Mouse (Mus musculus) cerebellum, adult 2 months (tissue): ENCODE results near the gene Acsl3. TPM values are rescaled to one million over a fixed set of nuclear protein-coding genes. Genes with fewer than 3 reads are reported as not detected.

Source experiments
- DNase-seq, 2 experiments: peaks; one replicate each; pipeline ENCODE4 v3.0.0; 2021
- H3K27ac ChIP-seq: fragments of 200-500 bp; 2 replicates; pipeline ENCODE4 v1.5.1; 2012; ENCODE audit warnings: low read length, control low read depth, inconsistent platforms; ENCODE audit not compliant: insufficient read depth
- H3K27me3 ChIP-seq: fragments of 200-500 bp; 2 replicates; pipeline ENCODE4 v1.6.1; 2012; ENCODE audit warnings: inconsistent platforms, mild to moderate bottlenecking, low read length, moderate library complexity; ENCODE audit not compliant: control insufficient read depth, insufficient read depth
- H3K4me1 ChIP-seq: fragments of 200-500 bp; 2 replicates; pipeline ENCODE4 v1.6.1; 2011; ENCODE audit warnings: low read length; ENCODE audit not compliant: control insufficient read depth, insufficient read depth
- H3K4me3 ChIP-seq: fragments of 200-500 bp; replicated peaks from 2 replicates; pipeline ENCODE3; 2011; ENCODE audit warnings: mild to moderate bottlenecking, low read depth, low read length, control low read depth; ENCODE audit not compliant: insufficient read depth
- CTCF ChIP-seq: fragments of 200-500 bp; IDR thresholded peaks from 2 replicates; pipeline ENCODE4 v1.5.1; 2011; ENCODE audit warnings: low read depth, mild to moderate bottlenecking, control low read depth, low read length, moderate library complexity, borderline replicate concordance; ENCODE audit not compliant: insufficient read depth
- POLR2A ChIP-seq: fragments of 200-500 bp; IDR thresholded peaks from 2 replicates; pipeline ENCODE4 v1.6.1; 2011; ENCODE audit warnings: low read length, control low read depth, borderline replicate concordance; ENCODE audit not compliant: insufficient read depth
- WGBS: fragments of 180-500 bp; shearing (Covaris S2); methylation state at CpG from one replicate; pipeline ENCODE4 v1.1.7; 2018; 5-methylcytosine and 5-hydroxymethylcytosine counted together
- polyA plus RNA-seq: library from polyadenylated mRNA; depleted of rRNA; stranded (reverse); fragments of >200 nt; gene quantifications from 2 replicates; pipeline ENCODE4 v1.2.3, GENCODE M21; 2012; rRNA removed

The Acsl3 gene
- 89.9 and 91.8 TPM in 2 replicates for polyA plus RNA-seq

- WGBS: under 1% methylated on average over 104 of the region's 104 CpGs
- Histone ChIP-seq H3K4me3 (peak within 1 kb of the TSS; percentile 81), H3K27me3 (no peaks in the 10 kb centered on the region), H3K27ac (peak within 1 kb of the TSS; percentile 95), H3K4me1 (no peaks in the 10 kb centered on the region; the same call in 1 of the 2 replicates)
- TF ChIP-seq CTCF (no peak), POLR2A (peak; percentile 96)
- DNase-seq: peak; percentile 96 to 98
These were observed at the start of gene Acsl3, which contains the start of gene Utp14b for GRCm38 (mm10) chr1:78657671-78658440. Acsl3 (plus strand) TSS chr1:78657825. Utp14b (plus strand) TSS chr1:78658038.

- WGBS: 53% methylated on average over 12 of the region's 12 CpGs
- Histone ChIP-seq H3K27ac (no peak overlapping the region), H3K4me1 (no peaks in the 10 kb centered on the region), H3K27me3 (no peaks in the 10 kb centered on the region), H3K4me3 (no peak overlapping the region)
- DNase-seq: no peak
- TF ChIP-seq CTCF: no peak
- no peak for TF ChIP-seq POLR2A
These were observed 48.3 kb upstream of the Acsl3 start for GRCm38 (mm10) chr1:78609134-78609907.

- no peak overlapping the region for H3K27ac ChIP-seq
- 32% methylated on average over 4 of the region's 4 CpGs for WGBS
- H3K4me1 ChIP-seq: no peaks in the 10 kb centered on the region
- H3K27me3 ChIP-seq: no peaks in the 10 kb centered on the region
- TF ChIP-seq CTCF (no peak), POLR2A (no peak)
- no peak overlapping the region for H3K4me3 ChIP-seq
- no peak for DNase-seq
These were observed 46.6 kb upstream of the Acsl3 start for GRCm38 (mm10) chr1:78611039-78611438.

- H3K27ac ChIP-seq: no peak overlapping the region
- WGBS: 91% methylated on average over 1 of the region's 1 CpGs
These were observed 44.7 kb upstream of the Acsl3 start for GRCm38 (mm10) chr1:78612959-78613358.

GRCm38 (mm10) chr1:78624352-78624751 is 33.3 kb upstream of the Acsl3 start:
- H3K27ac ChIP-seq: no peak overlapping the region
- no peaks in the 10 kb centered on the region for H3K4me1 ChIP-seq
- no peak for DNase-seq
- TF ChIP-seq CTCF (no peak), POLR2A (no peak)
- WGBS: 96% methylated on average over 2 of the region's 2 CpGs
- no peak overlapping the region for H3K4me3 ChIP-seq
- H3K27me3 ChIP-seq: no peaks in the 10 kb centered on the region

More at GRCm38 (mm10) chr1:78612959-78613358, 44.7 kb upstream of the Acsl3 start:
- H3K4me1 ChIP-seq: no peaks in the 10 kb centered on the region
- TF ChIP-seq CTCF: no peak
- no peak for TF ChIP-seq POLR2A
- H3K4me3 ChIP-seq: no peak overlapping the region
- DNase-seq: no peak
- H3K27me3 ChIP-seq: no peaks in the 10 kb centered on the region

GRCm38 (mm10) chr1:78634486-78634885 is 23.1 kb upstream of the Acsl3 start:
- H3K27ac ChIP-seq: no peak overlapping the region
- no peaks in the 10 kb centered on the region for H3K27me3 ChIP-seq
- no peak overlapping the region for H3K4me3 ChIP-seq
- no peaks in the 10 kb centered on the region for H3K4me1 ChIP-seq
- WGBS: 73% methylated on average over 3 of the region's 3 CpGs
- no peak for TF ChIP-seq CTCF
- TF ChIP-seq POLR2A: no peak
- no peak for DNase-seq

GRCm38 (mm10) chr1:78640871-78641270 is 16.8 kb upstream of the Acsl3 start:
- no peaks in the 10 kb centered on the region for H3K4me1 ChIP-seq
- H3K27ac ChIP-seq: no peak overlapping the region
- H3K4me3 ChIP-seq: no peak overlapping the region
- TF ChIP-seq POLR2A (no peak), CTCF (no peak)
- DNase-seq: no peak
- no peaks in the 10 kb centered on the region for H3K27me3 ChIP-seq
